Mouse (Mus musculus) erythroblast, adult 5-6 weeks (primary cell): ENCODE measurements around the gene Tufm. TPM values are rescaled to one million over a fixed set of nuclear protein-coding genes. Genes with fewer than 3 reads are reported as not detected.

Experiments
- total RNA-seq, 2 experiments: library from RNA; stranded (forward) in 1 of 2; stranded (reverse) in 1 of 2; fragments of 150-400 nt in 1 of 2; fragments of 200-764, 138-1000 nt in 1 of 2; gene quantifications; 2 replicates each; pipeline versions ENCODE4 v1.2.3 to v1.2.4; 2015 to 2017; ENCODE audit warnings: low replicate concordance in 2 of 2

Tufm gene
- total RNA-seq, 2 experiments from 2014 or later: 7.3 to 11.3 TPM

Other genes starting within 250 kb of the Tufm start
- 0.77 and 1.0 TPM in 2 replicates for gene Sbk1, start 214.7 kb upstream of the Tufm start, total RNA-seq (2015; ENCODE audit: low replicate concordance)
- 0.56 and 0.77 TPM in 2 replicates for gene Sbk1, start 214.7 kb upstream of the Tufm start, total RNA-seq (2017; ENCODE audit: low replicate concordance)
- 1.9 and 2.3 TPM in 2 replicates for gene Lat, start 117.8 kb upstream of the Tufm start, total RNA-seq (2015; ENCODE audit: low replicate concordance)
- 0.94 and 11.8 TPM in 2 replicates for gene Lat, start 117.8 kb upstream of the Tufm start, total RNA-seq (2017; ENCODE audit: low replicate concordance)
- 1.5 and 7.5 TPM in 2 replicates for gene Spns1, start 109.9 kb upstream of the Tufm start, total RNA-seq (2015; ENCODE audit: low replicate concordance)
- gene Spns1, start 109.9 kb upstream of the Tufm start, total RNA-seq (2017; ENCODE audit: low replicate concordance): 1.7 and 2.5 TPM in 2 replicates
- 5.6 and 6.3 TPM in 2 replicates for gene Nfatc2ip, start 90.6 kb upstream of the Tufm start, total RNA-seq (2015; ENCODE audit: low replicate concordance)
- 9.8 and 17.8 TPM in 2 replicates for gene Nfatc2ip, start 90.6 kb upstream of the Tufm start, total RNA-seq (2017; ENCODE audit: low replicate concordance)
- gene Cd19, start 72.5 kb upstream of the Tufm start, total RNA-seq (2015; ENCODE audit: low replicate concordance): not detected in 2 replicates
- 0.28 TPM in 1 of 2 replicates, not detected in the other for gene Cd19, start 72.5 kb upstream of the Tufm start, total RNA-seq (2017; ENCODE audit: low replicate concordance)
- 2.3 and 2.9 TPM in 2 replicates for gene Rabep2, start 58.6 kb upstream of the Tufm start, total RNA-seq (2015; ENCODE audit: low replicate concordance)
- gene Rabep2, start 58.6 kb upstream of the Tufm start, total RNA-seq (2017; ENCODE audit: low replicate concordance): 2.0 and 4.3 TPM in 2 replicates
- gene Atp2a1, start 24.3 kb upstream of the Tufm start, total RNA-seq (2015; ENCODE audit: low replicate concordance): not detected in 2 replicates
- not detected in 2 replicates for gene Atp2a1, start 24.3 kb upstream of the Tufm start, total RNA-seq (2017; ENCODE audit: low replicate concordance)
- gene Sh2b1, start 11.9 kb upstream of the Tufm start, total RNA-seq (2015; ENCODE audit: low replicate concordance): 4.0 and 7.7 TPM in 2 replicates
- 6.6 and 19.6 TPM in 2 replicates for gene Sh2b1, start 11.9 kb upstream of the Tufm start, total RNA-seq (2017; ENCODE audit: low replicate concordance)
- gene Atxn2l, start 16.1 kb downstream of the Tufm start, total RNA-seq (2015; ENCODE audit: low replicate concordance): 35.2 and 47.2 TPM in 2 replicates
- gene Atxn2l, start 16.1 kb downstream of the Tufm start, total RNA-seq (2017; ENCODE audit: low replicate concordance): 28.8 and 35.0 TPM in 2 replicates
- 44.2 and 57.9 TPM in 2 replicates for gene Eif3c, start 79.0 kb downstream of the Tufm start, total RNA-seq (2015; ENCODE audit: low replicate concordance)
- gene Eif3c, start 79.0 kb downstream of the Tufm start, total RNA-seq (2017; ENCODE audit: low replicate concordance): 79.4 and 87.0 TPM in 2 replicates
- gene Apobr, start 97.6 kb downstream of the Tufm start, total RNA-seq (2015; ENCODE audit: low replicate concordance): 4.8 and 9.8 TPM in 2 replicates
- gene Apobr, start 97.6 kb downstream of the Tufm start, total RNA-seq (2017; ENCODE audit: low replicate concordance): 9.3 and 9.5 TPM in 2 replicates
- gene Cln3, start 98.5 kb downstream of the Tufm start, total RNA-seq (2015; ENCODE audit: low replicate concordance): 4.4 and 30.9 TPM in 2 replicates
- gene Cln3, start 98.5 kb downstream of the Tufm start, total RNA-seq (2017; ENCODE audit: low replicate concordance): 9.1 and 9.9 TPM in 2 replicates
- gene Il27, start 107.6 kb downstream of the Tufm start, total RNA-seq (2015; ENCODE audit: low replicate concordance): not detected in 2 replicates
- not detected in 2 replicates for gene Il27, start 107.6 kb downstream of the Tufm start, total RNA-seq (2017; ENCODE audit: low replicate concordance)
- gene Nupr1, start 143.5 kb downstream of the Tufm start, total RNA-seq (2015; ENCODE audit: low replicate concordance): 10.4 and 11.9 TPM in 2 replicates
- 5.9 and 9.0 TPM in 2 replicates for gene Nupr1, start 143.5 kb downstream of the Tufm start, total RNA-seq (2017; ENCODE audit: low replicate concordance)
- gene Sgf29, start 161.9 kb downstream of the Tufm start, total RNA-seq (2015; ENCODE audit: low replicate concordance): 33.6 and 37.9 TPM in 2 replicates
- gene Sgf29, start 161.9 kb downstream of the Tufm start, total RNA-seq (2017; ENCODE audit: low replicate concordance): 6.8 and 17.6 TPM in 2 replicates
- not detected in 2 replicates for gene Sult1a1, start 189.1 kb downstream of the Tufm start, total RNA-seq (2015; ENCODE audit: low replicate concordance)
- 3.6 and 6.0 TPM in 2 replicates for gene Sult1a1, start 189.1 kb downstream of the Tufm start, total RNA-seq (2017; ENCODE audit: low replicate concordance)
- 4.8 and 13.4 TPM in 2 replicates for gene Bola2, start 208.0 kb downstream of the Tufm start, total RNA-seq (2015; ENCODE audit: low replicate concordance)
- gene Bola2, start 208.0 kb downstream of the Tufm start, total RNA-seq (2017; ENCODE audit: low replicate concordance): 11.6 and 27.2 TPM in 2 replicates
- gene Slx1b, start 208.4 kb downstream of the Tufm start, total RNA-seq (2015; ENCODE audit: low replicate concordance): 0.19 and 1.9 TPM in 2 replicates
- gene Slx1b, start 208.4 kb downstream of the Tufm start, total RNA-seq (2017; ENCODE audit: low replicate concordance): 0.42 and 1.4 TPM in 2 replicates
- gene Coro1a, start 220.4 kb downstream of the Tufm start, total RNA-seq (2015; ENCODE audit: low replicate concordance): 127 and 157 TPM in 2 replicates
- 132 and 182 TPM in 2 replicates for gene Coro1a, start 220.4 kb downstream of the Tufm start, total RNA-seq (2017; ENCODE audit: low replicate concordance)